Mouse (Mus musculus) ES-E14 (cell line): ENCODE results near the gene Mum1.

ENCODE experiments used
- CHD2 ChIP-seq: IDR thresholded peaks from 2 replicates; pipeline ENCODE4 v1.6.1; 2014; ENCODE audit warnings: mild to moderate bottlenecking, low read depth, low read length, inconsistent platforms
- ZC3H11A ChIP-seq: IDR thresholded peaks from 2 replicates; pipeline ENCODE4 v1.6.1; 2012; ENCODE audit warnings: low read depth, mild to moderate bottlenecking, inconsistent platforms, low read length, borderline replicate concordance
- ZNF384 ChIP-seq: IDR thresholded peaks from 2 replicates; pipeline ENCODE4 v1.6.1; 2012; ENCODE audit warnings: low read depth, low read length, inconsistent platforms

- TF ChIP-seq CHD2 (no peak), ZC3H11A (no peak), ZNF384 (no peak)
Measured at GRCm38 (mm10) chr10:80260642-80261584, 34.7 kb downstream of the Mum1 start, which contains the start of the genes Gamt and Dazap1.
